Mouse (Mus musculus): ENCODE data around the gene Plin5.

DNA sequence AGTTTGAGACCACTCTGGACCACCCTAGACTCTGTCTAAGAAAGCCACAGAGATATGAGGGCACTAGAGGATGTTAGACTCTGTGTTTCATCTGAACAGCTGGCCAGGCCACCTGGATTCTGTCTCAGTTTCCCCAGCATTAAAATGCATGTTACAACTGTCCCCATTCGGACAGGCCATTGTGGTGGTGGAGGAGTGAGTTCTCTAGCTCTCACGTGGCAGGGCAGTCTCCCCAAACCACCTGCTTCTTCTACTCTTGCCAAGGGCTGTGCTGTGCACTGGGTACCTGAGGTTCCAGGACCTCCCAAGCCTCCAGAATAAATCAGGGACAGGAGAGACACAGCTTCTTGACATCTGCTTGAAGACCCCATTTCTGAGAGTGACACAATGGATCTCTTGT, 32.5 kb upstream of the Plin5 start:
- TF ChIP-seq FLI1 (IDR thresholded peaks at IDR 0.05; ENCODE audit: low read length) (no peak), GATA1 (IDR thresholded peaks at IDR 0.05; ENCODE audit: borderline replicate concordance, low read length) (no peak)
